Mouse (Mus musculus): Measurements from ENCODE around the gene Efemp2. TPM values are rescaled to one million over a fixed set of nuclear protein-coding genes. Genes with fewer than 3 reads are reported as not detected.

Efemp2 gene
- polyA plus RNA-seq, 1 experiment from 2014 or later: 68.9 TPM

- no peaks in the 10 kb centered on the region for H3K9me3 ChIP-seq
- WGBS: 93% methylated on average over 6 of the region's 6 CpGs
Measured at GRCm38 (mm10) chr19:5466916-5467500, 6.7 kb upstream of the Efemp2 start.

GRCm38 (mm10) chr19:5468374-5468773, 5.4 kb upstream of the Efemp2 start, which contains the start of gene Ctsw:
Gene Ctsw (minus strand): TSS chr19:5468507.
- peaks cover 35% of the 10 kb centered on the region for H3K36me3 ChIP-seq
- no peaks in the 10 kb centered on the region for H3K27me3 ChIP-seq
- no peak within 1 kb of the TSS for H3K4me2 ChIP-seq (replicated peaks)
- no peak for ATAC-seq (ENCODE audit: low FRiP score, low read depth)
- H3K4me1 ChIP-seq: peaks cover 10% of the 10 kb centered on the region
- 59% methylated on average over 5 of the region's 5 CpGs for WGBS
- no peaks in the 10 kb centered on the region for H3K9me3 ChIP-seq
- H3K27ac ChIP-seq (replicated peaks): no peak within 1 kb of the TSS
- H3K4me3 ChIP-seq: no peak within 1 kb of the TSS
- H3K9ac ChIP-seq (replicated peaks): no peak within 1 kb of the TSS

More at GRCm38 (mm10) chr19:5466916-5467500, 6.7 kb upstream of the Efemp2 start:
- Histone ChIP-seq H3K27ac (replicated peaks) (no peak overlapping the region), H3K36me3 (peaks cover 46% of the 10 kb centered on the region), H3K4me1 (peaks cover 10% of the 10 kb centered on the region), H3K4me3 (no peak overlapping the region), H3K9ac (replicated peaks) (no peak overlapping the region), H3K4me2 (replicated peaks) (no peak overlapping the region), H3K27me3 (no peaks in the 10 kb centered on the region)
- no peak for ATAC-seq (ENCODE audit: low FRiP score, low read depth)

DNA sequence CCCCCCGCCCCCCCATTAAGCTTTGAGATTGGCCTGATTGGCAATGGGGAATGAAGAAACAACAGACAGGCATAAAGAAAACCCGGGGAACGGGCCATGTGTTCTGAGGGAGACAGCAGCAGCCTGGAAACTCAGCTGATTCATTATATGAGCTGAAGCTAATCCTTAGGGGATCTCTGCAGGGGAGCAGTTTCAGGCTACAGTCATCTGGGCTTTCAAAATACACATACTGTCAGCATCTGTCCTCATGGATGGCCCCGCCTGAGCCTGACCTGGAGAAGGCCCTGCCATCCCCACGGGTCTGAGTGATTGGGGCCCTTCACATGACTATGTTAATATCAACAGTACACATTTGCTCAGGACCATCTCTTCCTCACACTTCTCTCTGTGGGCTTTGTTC, 1.9 kb upstream of the Efemp2 start:
- Histone ChIP-seq H3K27me3 (no peaks in the 10 kb centered on the region), H3K4me1 (peaks cover 25% of the 10 kb centered on the region), H3K36me3 (peaks cover 10% of the 10 kb centered on the region), H3K4me2 (replicated peaks) (no peak overlapping the region), H3K9ac (replicated peaks) (no peak overlapping the region), H3K9me3 (no peaks in the 10 kb centered on the region), H3K27ac (replicated peaks) (no peak overlapping the region; the same call in 1 of the 2 replicates), H3K4me3 (no peak overlapping the region)
- no peak for ATAC-seq (ENCODE audit: low FRiP score, low read depth)
- 49% methylated on average over 5 of the region's 5 CpGs for WGBS

DNA sequence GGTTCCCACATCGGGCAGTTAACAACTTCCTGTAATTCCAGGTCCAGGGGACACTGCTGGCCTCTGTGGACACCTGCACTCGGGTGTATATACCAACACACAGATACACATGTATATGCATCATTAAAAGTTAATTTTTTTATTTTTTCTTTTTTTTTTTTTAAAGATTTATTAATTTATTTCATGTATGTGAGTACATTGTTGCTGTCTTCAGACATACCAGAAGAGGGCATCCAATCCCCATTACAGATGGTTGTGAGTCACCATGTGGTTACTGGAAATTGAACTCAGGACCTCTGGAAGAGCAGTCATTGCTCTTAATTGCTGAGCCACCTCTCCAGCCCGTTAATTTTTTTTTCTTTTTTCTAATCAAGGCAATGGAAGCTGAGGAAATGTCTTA, 897 bp upstream of the Efemp2 start:
- Histone ChIP-seq H3K9ac (replicated peaks) (no peak overlapping the region), H3K4me3 (no peak overlapping the region), H3K36me3 (peaks cover 3% of the 10 kb centered on the region; the same call in 1 of the 2 replicates), H3K4me2 (replicated peaks) (no peak overlapping the region), H3K4me1 (peaks cover 25% of the 10 kb centered on the region), H3K9me3 (no peaks in the 10 kb centered on the region), H3K27ac (replicated peaks) (no peak overlapping the region), H3K27me3 (no peaks in the 10 kb centered on the region)
- no peak for ATAC-seq (ENCODE audit: low FRiP score, low read depth)
- WGBS: 82% methylated on average over 3 of the region's 3 CpGs

DNA sequence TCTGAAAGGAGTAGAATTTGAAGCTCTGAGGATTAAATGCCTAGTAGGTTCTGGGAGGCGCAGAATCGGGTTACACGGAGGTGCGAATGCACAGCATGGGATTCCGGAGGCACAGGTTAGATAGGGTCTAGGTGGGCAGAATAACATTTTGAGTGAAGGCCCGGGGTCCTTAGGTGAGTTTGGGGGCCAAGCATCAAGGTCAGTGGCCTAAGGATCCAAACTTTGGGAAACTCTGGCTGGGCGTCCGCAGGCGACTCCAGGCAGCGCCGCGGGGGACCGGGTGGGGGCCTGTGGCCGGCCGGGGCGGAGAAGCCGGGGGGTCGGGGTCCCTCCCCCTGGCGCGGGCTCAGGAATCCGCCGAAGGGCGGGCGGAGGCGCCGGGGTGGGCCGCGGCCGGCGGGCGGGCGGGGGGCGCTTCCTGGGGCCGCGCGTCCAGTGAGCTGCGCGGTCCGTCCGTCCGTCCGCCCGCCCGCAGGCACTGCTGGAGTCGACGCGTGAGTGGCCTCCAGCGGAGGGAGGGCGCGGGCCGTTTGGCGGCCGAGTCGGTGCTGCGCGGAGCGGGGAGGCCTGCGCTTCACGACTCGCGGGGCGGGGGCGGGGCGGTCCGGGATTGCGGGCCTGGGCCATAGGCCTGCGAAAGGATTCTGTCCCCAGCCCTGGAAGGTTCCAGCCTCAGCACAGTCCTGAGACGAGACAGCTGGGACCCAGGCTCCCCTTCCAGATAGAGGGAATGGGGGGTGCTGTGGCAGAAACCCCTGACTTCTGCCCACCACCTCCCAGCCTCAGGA, 721 bp downstream of the Efemp2 start:
- WGBS: under 1% methylated on average over 61 of the region's 68 CpGs
- Histone ChIP-seq H3K9me3 (no peaks in the 10 kb centered on the region), H3K9ac (replicated peaks) (peak overlapping the region; percentile 92), H3K27ac (replicated peaks) (peak overlapping the region; percentile 71), H3K4me3 (peak overlapping the region; percentile 63), H3K27me3 (no peaks in the 10 kb centered on the region), H3K36me3 (peaks cover 7% of the 10 kb centered on the region; the same call in 1 of the 2 replicates), H3K4me1 (peaks cover 25% of the 10 kb centered on the region), H3K4me2 (replicated peaks) (peak overlapping the region; percentile 97)
- ATAC-seq (ENCODE audit: low FRiP score, low read depth): peak; percentile 71

- H3K9me3 ChIP-seq: no peaks in the 10 kb centered on the region
- peak overlapping the region; percentile 92 for H3K9ac ChIP-seq (replicated peaks)
- peak overlapping the region; percentile 71 for H3K27ac ChIP-seq (replicated peaks)
- H3K27me3 ChIP-seq: no peaks in the 10 kb centered on the region
- H3K4me3 ChIP-seq: peak overlapping the region; percentile 63
- H3K4me2 ChIP-seq (replicated peaks): peak overlapping the region; percentile 97
- ATAC-seq (ENCODE audit: low FRiP score, low read depth): no peak
- H3K36me3 ChIP-seq: peaks cover 12% of the 10 kb centered on the region
- peaks cover 25% of the 10 kb centered on the region for H3K4me1 ChIP-seq
- WGBS: 22% methylated on average over 13 of the region's 13 CpGs
Measured at GRCm38 (mm10) chr19:5475069-5475714, 1.4 kb downstream of the Efemp2 start.

DNA sequence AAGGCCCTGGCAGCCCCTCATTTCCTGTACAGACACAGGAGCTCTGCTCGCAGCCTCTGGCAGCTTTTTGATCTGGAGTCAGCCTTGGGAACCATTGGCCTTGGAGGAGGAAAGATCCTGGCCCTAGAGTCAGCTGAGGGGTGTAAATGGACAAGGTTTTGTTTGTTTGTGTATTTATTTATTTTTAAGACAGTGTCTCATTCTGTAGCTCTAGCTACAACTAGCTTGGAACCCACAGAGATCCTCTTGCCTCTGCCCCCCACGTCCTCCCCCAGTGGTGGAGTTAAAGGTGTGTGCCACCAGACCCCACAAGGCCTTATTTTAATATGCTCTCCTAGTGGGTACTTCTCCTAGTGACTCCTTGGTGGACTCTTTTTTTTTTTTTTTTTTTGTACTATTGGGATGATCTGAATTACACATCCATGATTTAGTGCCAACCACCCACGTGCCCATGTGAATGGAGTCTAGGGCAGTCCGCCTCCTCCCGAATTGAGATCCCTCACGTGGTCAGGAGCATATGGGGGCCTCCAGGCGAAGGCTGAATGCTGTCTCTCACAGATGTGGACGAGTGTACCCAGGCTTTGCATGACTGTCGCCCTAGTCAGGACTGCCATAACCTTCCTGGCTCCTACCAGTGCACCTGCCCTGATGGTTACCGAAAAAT, 3.4 kb downstream of the Efemp2 start:
- Histone ChIP-seq H3K4me1 (peaks cover 25% of the 10 kb centered on the region), H3K9ac (replicated peaks) (no peak overlapping the region), H3K4me2 (replicated peaks) (no peak overlapping the region), H3K9me3 (no peaks in the 10 kb centered on the region), H3K36me3 (peaks cover 26% of the 10 kb centered on the region), H3K27me3 (no peaks in the 10 kb centered on the region), H3K4me3 (no peak overlapping the region), H3K27ac (replicated peaks) (no peak overlapping the region)
- ATAC-seq (ENCODE audit: low FRiP score, low read depth): no peak
- 87% methylated on average over 10 of the region's 10 CpGs for WGBS

DNA sequence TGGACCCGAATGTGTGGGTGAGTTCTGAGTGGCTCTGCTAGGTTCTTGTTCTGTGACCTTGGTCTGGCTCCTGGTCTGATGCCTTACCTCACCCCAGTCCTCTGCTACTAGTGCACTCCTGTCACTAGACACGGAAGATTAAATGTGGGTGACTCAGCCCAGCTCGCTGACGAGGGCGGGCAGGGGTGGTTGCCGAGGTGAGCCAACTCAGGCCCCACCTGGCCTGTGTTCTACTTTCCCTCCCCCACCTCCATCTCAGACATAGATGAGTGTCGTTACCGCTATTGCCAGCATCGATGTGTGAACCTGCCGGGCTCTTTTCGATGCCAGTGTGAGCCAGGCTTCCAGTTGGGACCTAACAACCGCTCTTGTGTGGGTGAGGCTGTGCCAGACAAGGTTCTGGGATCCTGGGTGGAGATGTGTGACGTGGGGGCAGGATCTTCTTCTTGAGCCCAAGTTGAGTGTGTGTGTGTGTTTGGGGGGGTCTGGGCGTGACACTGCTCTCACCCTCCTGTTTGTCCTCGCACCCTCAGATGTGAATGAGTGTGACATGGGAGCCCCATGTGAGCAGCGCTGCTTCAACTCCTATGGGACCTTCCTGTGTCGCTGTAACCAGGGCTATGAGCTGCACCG, 4.0 kb downstream of the Efemp2 start:
- Histone ChIP-seq H3K27me3 (no peaks in the 10 kb centered on the region), H3K27ac (replicated peaks) (no peak overlapping the region), H3K4me3 (no peak overlapping the region), H3K4me1 (peaks cover 25% of the 10 kb centered on the region), H3K4me2 (replicated peaks) (no peak overlapping the region), H3K9me3 (no peaks in the 10 kb centered on the region), H3K36me3 (peaks cover 32% of the 10 kb centered on the region), H3K9ac (replicated peaks) (no peak overlapping the region)
- WGBS: 92% methylated on average over 18 of the region's 18 CpGs
- no peak for ATAC-seq (ENCODE audit: low FRiP score, low read depth)

DNA sequence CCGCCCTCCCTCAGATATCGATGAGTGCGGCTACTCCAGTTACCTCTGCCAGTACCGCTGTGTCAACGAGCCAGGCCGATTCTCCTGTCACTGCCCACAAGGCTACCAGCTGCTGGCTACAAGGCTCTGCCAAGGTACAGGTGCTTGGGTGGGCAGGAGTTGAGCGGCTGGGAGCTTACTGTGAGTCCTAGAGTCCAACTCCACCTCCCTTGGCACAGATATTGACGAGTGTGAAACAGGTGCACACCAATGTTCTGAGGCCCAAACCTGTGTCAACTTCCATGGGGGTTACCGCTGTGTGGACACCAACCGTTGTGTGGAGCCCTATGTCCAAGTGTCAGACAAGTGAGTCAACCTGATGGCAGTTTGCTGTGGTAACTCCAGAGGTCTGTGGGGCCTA, 6.3 kb downstream of the Efemp2 start:
- WGBS: 93% methylated on average over 10 of the region's 10 CpGs

GRCm38 (mm10) chr19:5481398-5481797, 7.6 kb downstream of the Efemp2 start:
- WGBS: 90% methylated on average over 10 of the region's 10 CpGs
- no peak for ATAC-seq (ENCODE audit: low FRiP score, low read depth)
- no peaks in the 10 kb centered on the region for H3K4me1 ChIP-seq
- H3K27ac ChIP-seq (replicated peaks): no peak overlapping the region
- H3K4me2 ChIP-seq (replicated peaks): no peak overlapping the region
- H3K27me3 ChIP-seq: no peaks in the 10 kb centered on the region
- peaks cover 67% of the 10 kb centered on the region for H3K36me3 ChIP-seq
- no peaks in the 10 kb centered on the region for H3K9me3 ChIP-seq
- no peak overlapping the region for H3K4me3 ChIP-seq
- no peak overlapping the region for H3K9ac ChIP-seq (replicated peaks)

More for the DNA sequence above, 6.3 kb downstream of the Efemp2 start:
- no peak overlapping the region for H3K4me2 ChIP-seq (replicated peaks)
- H3K36me3 ChIP-seq: peaks cover 54% of the 10 kb centered on the region
- no peaks in the 10 kb centered on the region for H3K9me3 ChIP-seq
- no peak overlapping the region for H3K9ac ChIP-seq (replicated peaks)
- no peak overlapping the region for H3K27ac ChIP-seq (replicated peaks)
- no peak for ATAC-seq (ENCODE audit: low FRiP score, low read depth)
- peaks cover 10% of the 10 kb centered on the region for H3K4me1 ChIP-seq
- no peak overlapping the region for H3K4me3 ChIP-seq
- H3K27me3 ChIP-seq: no peaks in the 10 kb centered on the region

Measured in midbrain, embryonic 12.5 days (tissue).